8 mouse cellular contexts compared by ENCODE assay signal in the genomic region with DNA sequence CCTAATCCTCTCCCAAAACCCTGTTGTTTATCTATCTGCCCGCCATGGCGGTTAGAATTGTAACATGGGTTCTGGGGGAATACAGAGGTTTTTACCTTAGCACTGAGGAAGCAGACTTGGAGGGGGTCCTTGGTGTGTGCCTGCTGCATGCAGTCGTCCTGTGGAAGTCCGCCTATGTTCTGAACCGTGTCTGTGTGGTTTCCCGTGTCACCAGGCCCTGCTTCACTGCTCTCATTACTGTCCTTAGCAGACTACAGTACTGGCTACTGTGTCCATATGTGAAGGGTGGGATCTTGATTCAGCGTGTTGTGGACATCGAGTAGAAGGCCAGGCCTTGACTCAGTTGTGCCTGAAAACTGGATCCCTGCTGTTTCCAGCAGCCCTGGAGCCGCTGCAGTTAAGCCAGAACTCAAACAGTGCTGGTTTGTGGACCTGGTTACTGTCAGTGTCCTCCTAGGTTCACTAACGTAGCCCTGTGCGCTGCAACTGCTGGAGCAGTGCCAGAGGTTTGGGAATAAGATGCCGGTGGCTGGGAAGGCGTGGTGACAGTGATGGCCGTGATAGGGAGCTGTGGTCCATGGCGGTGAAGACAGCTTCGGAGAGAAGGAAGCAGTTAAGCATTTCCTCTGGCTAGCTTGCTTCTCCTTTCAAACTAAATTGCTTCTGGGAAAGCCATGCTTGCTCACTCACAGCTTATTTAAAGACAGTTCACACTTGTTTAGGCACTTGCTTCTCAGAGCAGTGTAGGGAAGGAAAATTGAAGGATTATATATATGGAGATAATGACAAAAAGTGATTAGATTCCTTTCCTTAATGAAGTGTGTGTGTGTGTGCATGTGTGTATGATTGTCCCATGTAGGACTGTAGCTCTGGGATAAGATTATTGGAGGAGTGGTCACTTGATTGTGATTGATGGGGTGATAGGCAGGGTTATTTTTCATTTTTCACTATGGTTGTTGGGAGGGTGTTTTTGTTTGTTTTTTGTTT. TPM values are rescaled to one million over a fixed set of nuclear protein-coding genes. Genes with fewer than 3 reads are reported as not detected.
DNase-seq lines count a peak whose midpoint lies in the region; ATAC-seq lines count a peak whose summit lies in the region.

No protein-coding gene starts in this region.

- peak overlapping the region; percentile 21; the same call in 1 of the 2 replicates for H3K9ac ChIP-seq in forebrain, embryonic 12.5 days
- peak overlapping the region; percentile 43; the same call in 1 of the 2 replicates for H3K9ac ChIP-seq in hindbrain, embryonic 16.5 days (ENCODE audit: low read depth, low read length)
- no peak overlapping the region for H3K9ac ChIP-seq in liver, embryonic 15.5 days
- H3K9ac ChIP-seq in stomach, embryonic 16.5 days (ENCODE audit: low read length): peak overlapping the region; percentile 9; the same call in 1 of the 2 replicates

- H3K36me3 ChIP-seq in forebrain, embryonic 12.5 days (replicated peaks): no peaks in the 10 kb centered on the region
- no peaks in the 10 kb centered on the region for H3K36me3 ChIP-seq in hindbrain, embryonic 16.5 days (ENCODE audit: control insufficient read depth, insufficient read depth, low read length)
- H3K36me3 ChIP-seq in liver, embryonic 15.5 days (replicated peaks): no peaks in the 10 kb centered on the region
- H3K36me3 ChIP-seq in stomach, embryonic 16.5 days (ENCODE audit: control insufficient read depth, insufficient read depth, low read length): no peaks in the 10 kb centered on the region

- peaks cover 68% of the 10 kb centered on the region for H3K4me1 ChIP-seq in forebrain, embryonic 12.5 days
- peaks cover 37% of the 10 kb centered on the region for H3K4me1 ChIP-seq in hindbrain, embryonic 16.5 days (ENCODE audit: control insufficient read depth, insufficient read depth, low read depth, low read length)
- peaks cover 61% of the 10 kb centered on the region for H3K4me1 ChIP-seq in liver, embryonic 15.5 days (replicated peaks)
- H3K4me1 ChIP-seq in stomach, embryonic 16.5 days (ENCODE audit: control insufficient read depth, insufficient read depth, low read length): peaks cover 59% of the 10 kb centered on the region

- no peak overlapping the region for H3K27ac ChIP-seq in forebrain, embryonic 12.5 days
- no peak overlapping the region for H3K27ac ChIP-seq in hindbrain, embryonic 16.5 days (ENCODE audit: low read depth, low read length)
- no peak overlapping the region for H3K27ac ChIP-seq in liver, embryonic 15.5 days (replicated peaks)
- H3K27ac ChIP-seq in stomach, embryonic 16.5 days (ENCODE audit: low read length): peak overlapping the region; percentile 75

- ATAC-seq in forebrain, embryonic 12.5 days (ENCODE audit: low FRiP score): no peak
- ATAC-seq in hindbrain, embryonic 16.5 days: peak; percentile 57
- peak; percentile 22; the same call in 1 of the 2 replicates for ATAC-seq in liver, embryonic 15.5 days (ENCODE audit: insufficient read depth)
- peak; percentile 61; the same call in 1 of the 2 replicates for ATAC-seq in stomach, embryonic 16.5 days (ENCODE audit: insufficient read depth, low FRiP score)

- H3K27me3 ChIP-seq in forebrain, embryonic 12.5 days: no peaks in the 10 kb centered on the region
- no peaks in the 10 kb centered on the region for H3K27me3 ChIP-seq in hindbrain, embryonic 16.5 days (replicated peaks; ENCODE audit: control insufficient read depth, insufficient read depth, low read length)
- no peaks in the 10 kb centered on the region for H3K27me3 ChIP-seq in liver, embryonic 15.5 days
- H3K27me3 ChIP-seq in stomach, embryonic 16.5 days (ENCODE audit: control insufficient read depth, insufficient read depth, low read length): no peaks in the 10 kb centered on the region

- DNase-seq in urinary bladder, postnatal 14 days (ENCODE audit: low spot score): peak; percentile 38
- DNase-seq in urinary bladder, postnatal 10 days (ENCODE audit: low spot score): no peak
- no peak for DNase-seq in left cerebral cortex, adult 8-10 months (ENCODE audit: low spot score in 2 of 2)
- no peak for DNase-seq in thymus, postnatal 4 days

- H3K4me3 ChIP-seq in forebrain, embryonic 12.5 days (replicated peaks): no peak overlapping the region
- H3K4me3 ChIP-seq in hindbrain, embryonic 16.5 days (ENCODE audit: low read length): no peak overlapping the region
- no peak overlapping the region for H3K4me3 ChIP-seq in liver, embryonic 15.5 days (replicated peaks)
- peak overlapping the region; percentile 8; the same call in 1 of the 2 replicates for H3K4me3 ChIP-seq in stomach, embryonic 16.5 days (replicated peaks; ENCODE audit: low read length)

- WGBS in forebrain, embryonic 12.5 days: 31% methylated on average over 16 of the region's 16 CpGs
- 28% methylated on average over 16 of the region's 16 CpGs for WGBS in hindbrain, embryonic 16.5 days
- WGBS in liver, embryonic 15.5 days (ENCODE audit: insufficient replicate concordance): 18% methylated on average over 16 of the region's 16 CpGs
- 20% methylated on average over 16 of the region's 16 CpGs for WGBS in stomach, embryonic 16.5 days

- H3K4me2 ChIP-seq in forebrain, embryonic 12.5 days: peak overlapping the region; percentile 13
- peak overlapping the region; percentile 27; the same call in 1 of the 2 replicates for H3K4me2 ChIP-seq in hindbrain, embryonic 16.5 days (ENCODE audit: low read length)
- H3K4me2 ChIP-seq in liver, embryonic 15.5 days: peak overlapping the region; percentile 6; the same call in 1 of the 2 replicates
- H3K4me2 ChIP-seq in stomach, embryonic 16.5 days (ENCODE audit: low read depth, low read length): peak overlapping the region; percentile 10

- H3K9me3 ChIP-seq in forebrain, embryonic 12.5 days: no peaks in the 10 kb centered on the region
- H3K9me3 ChIP-seq in hindbrain, embryonic 16.5 days (ENCODE audit: control insufficient read depth, low read length): no peaks in the 10 kb centered on the region
- no peaks in the 10 kb centered on the region for H3K9me3 ChIP-seq in liver, embryonic 15.5 days (replicated peaks)
- H3K9me3 ChIP-seq in stomach, embryonic 16.5 days (replicated peaks; ENCODE audit: control insufficient read depth, low read length): no peaks in the 10 kb centered on the region

RNA-seq across cellular contexts. Expression of a gene that starts 6.4 kb away (rescaled TPM):
- polyA plus RNA-seq in forebrain, embryonic 12.5 days (2016; fragmentation: Nextera tagmentation; extraction: Ambion mirVana): 16.4 and 18.6 TPM in 2 replicates
- polyA plus RNA-seq in hindbrain, embryonic 16.5 days (2015; fragmentation: Nextera tagmentation; extraction: Ambion mirVana): 8.9 and 9.9 TPM in 2 replicates
- 3.8 and 4.9 TPM in 2 replicates for polyA plus RNA-seq in liver, embryonic 15.5 days (2015; fragmentation: Nextera tagmentation; extraction: Ambion mirVana)
- polyA plus RNA-seq in stomach, embryonic 16.5 days (2015; fragmentation: Nextera tagmentation; extraction: Ambion mirVana): 14.2 and 17.7 TPM in 2 replicates
- 10 to 100 TPM; 32.7 to 36.9 (median 34.2) TPM for total RNA-seq in left cerebral cortex, adult 8-10 months (2022)
